In genomic region chr5:134457371-134457770, GRCm38 (mm10) we compare ENCODE assay signal across 9 mouse cellular contexts. TPM values are rescaled to one million over a fixed set of nuclear protein-coding genes. Genes with fewer than 3 reads are reported as not detected.
DNase-seq lines count a peak whose midpoint lies in the region; ATAC-seq and TF ChIP-seq lines count a peak whose summit lies in the region.
"Had no signal": no experiment of that assay in that cellular context is flagged by ENCODE, and none has a peak within 500 bp of the region (broad histone marks: within the 10 kb centered on the region; RNA-seq: fewer than 3 reads in every experiment).

No protein-coding gene starts in this region.

- no peak overlapping the region for H3K27ac ChIP-seq in heart, embryonic 11.5 days (ENCODE audit: low read depth, low read length)
- H3K27ac ChIP-seq in lung, embryonic 14.5 days (ENCODE audit: low read depth): no peak overlapping the region; the same call in 1 of the 2 replicates
- no peak overlapping the region for H3K27ac ChIP-seq in lung, postnatal 0 days (ENCODE audit: low read length)
- 0 out of 2 replicates have a peak overlapping the region, but pooled peaks have one; percentile 93 for H3K27ac ChIP-seq in embryonic facial prominence, embryonic 13.5 days
- H3K27ac ChIP-seq in midbrain, postnatal 0 days (ENCODE audit: low read depth, low read length): peak overlapping the region; percentile 89; the same call in 1 of the 2 replicates

- no peak overlapping the region for H3K9ac ChIP-seq in heart, embryonic 11.5 days (ENCODE audit: low read depth, low read length)
- no peak overlapping the region for H3K9ac ChIP-seq in lung, embryonic 14.5 days
- no peak overlapping the region for H3K9ac ChIP-seq in lung, postnatal 0 days (replicated peaks; ENCODE audit: low read depth)
- H3K9ac ChIP-seq in embryonic facial prominence, embryonic 13.5 days: no peak overlapping the region
- no peak overlapping the region for H3K9ac ChIP-seq in midbrain, postnatal 0 days (replicated peaks; ENCODE audit: low read length, poor library complexity, severe bottlenecking)

- no peaks in the 10 kb centered on the region for H3K9me3 ChIP-seq in heart, embryonic 11.5 days (replicated peaks; ENCODE audit: control insufficient read depth, low read length)
- no peaks in the 10 kb centered on the region for H3K9me3 ChIP-seq in lung, embryonic 14.5 days (ENCODE audit: low read depth, low read length)
- H3K9me3 ChIP-seq in lung, postnatal 0 days (ENCODE audit: low read length): no peaks in the 10 kb centered on the region
- H3K9me3 ChIP-seq in embryonic facial prominence, embryonic 13.5 days: no peaks in the 10 kb centered on the region; the same call in 1 of the 2 replicates
- H3K9me3 ChIP-seq in midbrain, postnatal 0 days (ENCODE audit: low read length): no peaks in the 10 kb centered on the region
- H3K9me3 ChIP-seq: heart, embryonic 12.5 days had no signal

- no peaks in the 10 kb centered on the region for H3K27me3 ChIP-seq in heart, embryonic 11.5 days (ENCODE audit: control insufficient read depth, insufficient read depth, low read length)
- no peaks in the 10 kb centered on the region for H3K27me3 ChIP-seq in lung, embryonic 14.5 days (ENCODE audit: insufficient read depth, low read length)
- no peaks in the 10 kb centered on the region for H3K27me3 ChIP-seq in lung, postnatal 0 days (replicated peaks; ENCODE audit: insufficient read depth, low read length)
- no peaks in the 10 kb centered on the region for H3K27me3 ChIP-seq in embryonic facial prominence, embryonic 13.5 days
- H3K27me3 ChIP-seq in midbrain, postnatal 0 days (ENCODE audit: insufficient read depth, low read length): no peaks in the 10 kb centered on the region
- H3K27me3 ChIP-seq: heart, embryonic 12.5 days had no signal

- 0 out of 2 replicates have a peak, but pooled peaks cover under 1% of the 10 kb centered on the region for H3K36me3 ChIP-seq in heart, embryonic 11.5 days (ENCODE audit: control insufficient read depth, insufficient read depth, low read length)
- peaks cover 4% of the 10 kb centered on the region; the same call in 1 of the 2 replicates for H3K36me3 ChIP-seq in lung, embryonic 14.5 days (ENCODE audit: insufficient read depth)
- H3K36me3 ChIP-seq in lung, postnatal 0 days (ENCODE audit: insufficient read depth, low read length): no peaks in the 10 kb centered on the region
- peaks cover 12% of the 10 kb centered on the region for H3K36me3 ChIP-seq in embryonic facial prominence, embryonic 13.5 days
- H3K36me3 ChIP-seq in midbrain, postnatal 0 days (ENCODE audit: insufficient read depth, low read length): no peaks in the 10 kb centered on the region

- TF ChIP-seq CTCF in lung, embryonic 14.5 days (IDR thresholded peaks at IDR 0.05; ENCODE audit: low read depth): no peak
- TF ChIP-seq CTCF in lung, postnatal 0 days (IDR thresholded peaks at IDR 0.05): no peak
- TF ChIP-seq CTCF in midbrain, postnatal 0 days (IDR thresholded peaks at IDR 0.05): no peak

- no peak for ATAC-seq in heart, embryonic 11.5 days (replicated peaks; ENCODE audit: insufficient number of reproducible peaks, low FRiP score, low TSS enrichment)
- ATAC-seq in lung, embryonic 14.5 days (ENCODE audit: insufficient read depth): no peak
- no peak for ATAC-seq in lung, postnatal 0 days
- no peak for ATAC-seq in embryonic facial prominence, embryonic 13.5 days (ENCODE audit: insufficient number of reproducible peaks, insufficient read depth, low FRiP score, low TSS enrichment, low read depth)
- no peak for ATAC-seq in midbrain, postnatal 0 days (ENCODE audit: low FRiP score)
- no peak for ATAC-seq in inflammation-experienced regulatory T-cells, adult 6 months

- no peak overlapping the region for H3K4me3 ChIP-seq in heart, embryonic 11.5 days (ENCODE audit: low read depth, low read length)
- H3K4me3 ChIP-seq in lung, embryonic 14.5 days (ENCODE audit: low read depth, low read length): no peak overlapping the region
- no peak overlapping the region for H3K4me3 ChIP-seq in lung, postnatal 0 days (ENCODE audit: low read depth, low read length)
- no peak overlapping the region for H3K4me3 ChIP-seq in embryonic facial prominence, embryonic 13.5 days
- peak overlapping the region; percentile 68; the same call in 1 of the 2 replicates for H3K4me3 ChIP-seq in midbrain, postnatal 0 days (ENCODE audit: low read depth, low read length)

- H3K4me1 ChIP-seq in heart, embryonic 11.5 days (ENCODE audit: control insufficient read depth, insufficient read depth, low read length): peaks cover 17% of the 10 kb centered on the region
- H3K4me1 ChIP-seq in lung, embryonic 14.5 days (ENCODE audit: insufficient read depth): no peaks in the 10 kb centered on the region; the same call in 1 of the 2 replicates
- peaks cover 5% of the 10 kb centered on the region for H3K4me1 ChIP-seq in lung, postnatal 0 days (ENCODE audit: insufficient read depth, low read depth, low read length)
- peaks cover 26% of the 10 kb centered on the region for H3K4me1 ChIP-seq in embryonic facial prominence, embryonic 13.5 days
- H3K4me1 ChIP-seq in midbrain, postnatal 0 days (ENCODE audit: insufficient read depth, low read length): peaks cover 3% of the 10 kb centered on the region; the same call in 1 of the 2 replicates

- H3K4me2 ChIP-seq in heart, embryonic 11.5 days: peak overlapping the region; percentile 91; the same call in 1 of the 2 replicates
- H3K4me2 ChIP-seq in lung, embryonic 14.5 days: peak overlapping the region; percentile 86; the same call in 1 of the 2 replicates
- no peak overlapping the region for H3K4me2 ChIP-seq in lung, postnatal 0 days (replicated peaks; ENCODE audit: low read depth, low read length)
- H3K4me2 ChIP-seq in embryonic facial prominence, embryonic 13.5 days: peak overlapping the region; percentile 91; the same call in 1 of the 2 replicates
- 0 out of 2 replicates have a peak overlapping the region, but pooled peaks have one; percentile 81 for H3K4me2 ChIP-seq in midbrain, postnatal 0 days (ENCODE audit: low read depth, low read length, poor library complexity, severe bottlenecking)

- TF ChIP-seq EP300 in lung, postnatal 0 days (IDR thresholded peaks at IDR 0.05): no peak

- no peak for DNase-seq in heart, postnatal 4 days
- DNase-seq in lung, embryonic 14.5 days: no peak
- DNase-seq in lung, postnatal 0 days (ENCODE audit: low spot score): no peak
- DNase-seq in midbrain, postnatal 0 days (ENCODE audit: low spot score): no peak
- DNase-seq in cerebellum, postnatal 10 days: no peak

- 92% methylated on average over 2 of the region's 2 CpGs for WGBS in heart, embryonic 11.5 days (ENCODE audit: insufficient replicate concordance)
- 91% methylated on average over 2 of the region's 2 CpGs for WGBS in lung, embryonic 14.5 days
- 95% methylated on average over 2 of the region's 2 CpGs for WGBS in lung, postnatal 0 days
- WGBS in embryonic facial prominence, embryonic 13.5 days: 87% methylated on average over 2 of the region's 2 CpGs
- WGBS in midbrain, postnatal 0 days: 93% methylated on average over 2 of the region's 2 CpGs

RNA-seq across cellular contexts. Expression of gene Gtf2ird1, which starts 0.9 kb away (rescaled TPM):
- 49.0 and 55.7 TPM in 2 replicates for polyA plus RNA-seq in heart, embryonic 11.5 days (2014; fragmentation: Nextera tagmentation; extraction: Ambion mirVana)
- 10 to 100 TPM; 59.8 to 60.3 TPM for total RNA-seq in heart, postnatal 4 days (2021)
- 82.5 and 85.6 TPM in 2 replicates for polyA plus RNA-seq in lung, embryonic 14.5 days (2014; fragmentation: Nextera tagmentation; extraction: Ambion mirVana)
- 31.9 and 36.1 TPM in 2 replicates for polyA plus RNA-seq in lung, postnatal 0 days (2015; fragmentation: Nextera tagmentation; extraction: Ambion mirVana)
- 130 TPM in 2 replicates for polyA plus RNA-seq in embryonic facial prominence, embryonic 13.5 days (2015; fragmentation: Nextera tagmentation; extraction: Ambion mirVana)
- total RNA-seq in midbrain, postnatal 0 days (2014; rRNA removed): 53.4 and 69.5 TPM in 2 replicates
- 50.9 and 54.3 TPM in 2 replicates for polyA plus RNA-seq in midbrain, postnatal 0 days (2015; fragmentation: Nextera tagmentation; extraction: Ambion mirVana)
- 10 to 100 TPM in 1 of 3 experiments, 1 to 10 TPM in 2; 3.5 to 12.4 (median 5.7) TPM for polyA plus RNA-seq in inflammation-experienced regulatory T-cells, adult 6 months (2017; shearing (Covaris generic))

Comparison
In these comparisons a context has a peak if more than half of its experiments do, and no peak if none do; other contexts are left out.
1. H3K27ac ChIP-seq: peak in embryonic facial prominence, embryonic 13.5 days (single experiment) and midbrain, postnatal 0 days (single experiment); none in heart, embryonic 11.5 days (single experiment), lung, embryonic 14.5 days (single experiment) and lung, postnatal 0 days (single experiment).